Mouse (Mus musculus) heart, postnatal 36 days (tissue): ENCODE data around the gene Plekhh2. TPM values are rescaled to one million over a fixed set of nuclear protein-coding genes. Genes with fewer than 3 reads are reported as not detected.

ENCODE experiments used
- DNase-seq, 2 experiments: peaks; one replicate each; pipeline ENCODE4 v3.0.0; 2021 to 2022
- intact Hi-C: fragments of 180-260 bp; cut with DNase I; formaldehyde crosslinking; loops from one replicate; pipeline ENCODE4 v1.15.1; 2025
- total RNA-seq, 2 experiments: library from RNA; stranded (reverse); gene quantifications; 2 replicates each; pipeline ENCODE4 v1.2.3; 2021

The Plekhh2 gene
- total RNA-seq, 2 experiments from 2014 or later = 2.9 TPM

- intact Hi-C loops = no loop called here
- DNase-seq = no peak
Observed at GRCm38 (mm10) chr17:84636328-84636727, 124.6 kb downstream of the Plekhh2 start.

GRCm38 (mm10) chr17:84637971-84638370 is 126.3 kb downstream of the Plekhh2 start:
- no peak for DNase-seq
- intact Hi-C loops = no loop called here

- no peak for DNase-seq
- intact Hi-C loops = no loop called here
Observed at GRCm38 (mm10) chr17:84639796-84640378, 128.2 kb downstream of the Plekhh2 start.

GRCm38 (mm10) chr17:84641893-84642292 is 130.2 kb downstream of the Plekhh2 start:
- intact Hi-C loops = no loop called here
- DNase-seq = peak in 1 of 2 experiments; percentile 45

GRCm38 (mm10) chr17:84642324-84642723 is 130.6 kb downstream of the Plekhh2 start:
- no peak for DNase-seq
- intact Hi-C loops = no loop called here

GRCm38 (mm10) chr17:84644292-84645050 is 132.8 kb downstream of the Plekhh2 start:
- no peak for DNase-seq

GRCm38 (mm10) chr17:84645119-84645518 is 133.4 kb downstream of the Plekhh2 start:
- intact Hi-C loops = no loop called here
- no peak for DNase-seq

More at GRCm38 (mm10) chr17:84644292-84645050, 132.8 kb downstream of the Plekhh2 start:
- intact Hi-C loops = no loop called here

GRCm38 (mm10) chr17:84645894-84646293 is 134.2 kb downstream of the Plekhh2 start:
- intact Hi-C loops = no loop called here
- DNase-seq = no peak

GRCm38 (mm10) chr17:84646477-84646876 is 134.8 kb downstream of the Plekhh2 start:
- DNase-seq = no peak
- intact Hi-C loops = no loop called here

GRCm38 (mm10) chr17:84647630-84648029 is 135.9 kb downstream of the Plekhh2 start:
- DNase-seq = no peak
- intact Hi-C loops = no loop called here

- no peak for DNase-seq
- intact Hi-C loops = no loop called here
Observed at GRCm38 (mm10) chr17:84650302-84651017, 138.8 kb downstream of the Plekhh2 start.

- intact Hi-C loops = no loop called here
- DNase-seq = no peak
Observed at GRCm38 (mm10) chr17:84653544-84653943, 141.8 kb downstream of the Plekhh2 start.

GRCm38 (mm10) chr17:84656205-84656604 is 144.5 kb downstream of the Plekhh2 start:
- intact Hi-C loops = no loop called here
- no peak for DNase-seq

- DNase-seq = no peak
- intact Hi-C loops = no loop called here
Observed at GRCm38 (mm10) chr17:84656653-84657421, 145.1 kb downstream of the Plekhh2 start.

- no peak for DNase-seq
- intact Hi-C loops = no loop called here
Observed at GRCm38 (mm10) chr17:84657422-84657732, 145.7 kb downstream of the Plekhh2 start.

GRCm38 (mm10) chr17:84657782-84658181 is 146.1 kb downstream of the Plekhh2 start:
- intact Hi-C loops = no loop called here
- no peak for DNase-seq

- DNase-seq = no peak
- intact Hi-C loops = no loop called here
Observed at GRCm38 (mm10) chr17:84658195-84658594, 146.5 kb downstream of the Plekhh2 start.

GRCm38 (mm10) chr17:84658951-84659350 is 147.3 kb downstream of the Plekhh2 start:
- DNase-seq = no peak
- intact Hi-C loops = no loop called here

GRCm38 (mm10) chr17:84665053-84665452 is 153.4 kb downstream of the Plekhh2 start:
- no peak for DNase-seq
- intact Hi-C loops = no loop called here

GRCm38 (mm10) chr17:84665691-84666090 is 154.0 kb downstream of the Plekhh2 start:
- intact Hi-C loops = no loop called here
- no peak for DNase-seq

- intact Hi-C loops = no loop called here
- DNase-seq = no peak
Observed at GRCm38 (mm10) chr17:84667848-84668247, 156.2 kb downstream of the Plekhh2 start.
